In genomic region chr6:94890165-94890564, GRCm38 (mm10) we compare ENCODE assay signal across 29 mouse cellular contexts.
DNase-seq lines count a peak whose midpoint lies in the region; ATAC-seq and TF ChIP-seq lines count a peak whose summit lies in the region.
"Had no signal": no experiment of that assay in that cellular context is flagged by ENCODE, and none has a peak within 500 bp of the region (broad histone marks: within the 10 kb centered on the region; RNA-seq: fewer than 3 reads in every experiment).

No protein-coding gene starts in this region.

- no peaks in the 10 kb centered on the region for H3K27me3 ChIP-seq in hindbrain, embryonic 11.5 days (ENCODE audit: control insufficient read depth, insufficient read depth, low read length)
- H3K27me3 ChIP-seq in hindbrain, embryonic 12.5 days = no peaks in the 10 kb centered on the region
- H3K27me3 ChIP-seq in stomach, embryonic 14.5 days (ENCODE audit: control insufficient read depth, insufficient read depth, low read length) = no peaks in the 10 kb centered on the region
- H3K27me3 ChIP-seq in stomach, postnatal 0 days (ENCODE audit: control insufficient read depth, insufficient read depth, low read length) = no peaks in the 10 kb centered on the region
- H3K27me3 ChIP-seq: embryonic facial prominence, embryonic 15.5 days; forebrain, embryonic 13.5 days; heart, embryonic 15.5 days; kidney, embryonic 15.5 days; liver, embryonic 13.5 days had no signal

- no peak overlapping the region for H3K4me3 ChIP-seq in hindbrain, embryonic 11.5 days (ENCODE audit: low read depth, low read length)
- no peak overlapping the region for H3K4me3 ChIP-seq in hindbrain, embryonic 12.5 days
- no peak overlapping the region for H3K4me3 ChIP-seq in stomach, embryonic 14.5 days (ENCODE audit: low read depth, low read length)
- no peak overlapping the region for H3K4me3 ChIP-seq in stomach, postnatal 0 days (ENCODE audit: low read depth, low read length)
- H3K4me3 ChIP-seq: embryonic facial prominence, embryonic 15.5 days; forebrain, embryonic 13.5 days; heart, adult 2 months; heart, embryonic 15.5 days; kidney, embryonic 15.5 days; liver, embryonic 13.5 days had no signal

- H3K9ac ChIP-seq in hindbrain, embryonic 11.5 days (ENCODE audit: low read depth, low read length) = no peak overlapping the region
- no peak overlapping the region for H3K9ac ChIP-seq in hindbrain, embryonic 12.5 days
- no peak overlapping the region for H3K9ac ChIP-seq in stomach, embryonic 14.5 days (replicated peaks; ENCODE audit: low read depth, low read length)
- no peak overlapping the region for H3K9ac ChIP-seq in stomach, postnatal 0 days (ENCODE audit: low read length)
- H3K9ac ChIP-seq: embryonic facial prominence, embryonic 15.5 days; forebrain, embryonic 13.5 days; heart, embryonic 15.5 days; hindbrain, embryonic 14.5 days; kidney, embryonic 15.5 days; liver, embryonic 13.5 days had no signal

- TF ChIP-seq CTCF in stomach, postnatal 0 days (IDR thresholded peaks at IDR 0.05; ENCODE audit: low read depth) = no peak

- intact Hi-C loops in left cerebral cortex, postnatal 25 days (cut with DNase I) = no loop called here

- no peaks in the 10 kb centered on the region for H3K36me3 ChIP-seq in hindbrain, embryonic 11.5 days (ENCODE audit: control insufficient read depth, insufficient read depth, low read length)
- no peaks in the 10 kb centered on the region for H3K36me3 ChIP-seq in hindbrain, embryonic 12.5 days
- no peaks in the 10 kb centered on the region for H3K36me3 ChIP-seq in stomach, embryonic 14.5 days (ENCODE audit: control insufficient read depth, insufficient read depth, low read length)
- H3K36me3 ChIP-seq in stomach, postnatal 0 days (ENCODE audit: control insufficient read depth, insufficient read depth, low read length) = no peaks in the 10 kb centered on the region
- H3K36me3 ChIP-seq: embryonic facial prominence, embryonic 15.5 days; heart, embryonic 15.5 days; kidney, embryonic 15.5 days; liver, embryonic 13.5 days had no signal

- ATAC-seq in hindbrain, embryonic 11.5 days (ENCODE audit: low FRiP score) = no peak
- ATAC-seq in hindbrain, embryonic 12.5 days (ENCODE audit: low FRiP score) = no peak
- no peak for ATAC-seq in stomach, embryonic 14.5 days (ENCODE audit: insufficient number of reproducible peaks, insufficient read depth, low FRiP score, low read depth)
- ATAC-seq in stomach, postnatal 0 days (ENCODE audit: low FRiP score, low TSS enrichment) = no peak
- ATAC-seq: activated CD4-positive, CD25-positive, alpha-beta regulatory T cell, adult 4 months; forebrain, embryonic 13.5 days; intestine, postnatal 0 days had no signal

- H3K4me1 ChIP-seq in hindbrain, embryonic 11.5 days (replicated peaks; ENCODE audit: control insufficient read depth, insufficient read depth, low read length) = no peaks in the 10 kb centered on the region
- no peaks in the 10 kb centered on the region for H3K4me1 ChIP-seq in hindbrain, embryonic 12.5 days
- no peaks in the 10 kb centered on the region; the same call in 1 of the 2 replicates for H3K4me1 ChIP-seq in stomach, embryonic 14.5 days (ENCODE audit: control insufficient read depth, insufficient read depth, low read length)
- no peaks in the 10 kb centered on the region for H3K4me1 ChIP-seq in stomach, postnatal 0 days (replicated peaks; ENCODE audit: control insufficient read depth, insufficient read depth)
- H3K4me1 ChIP-seq: forebrain, embryonic 13.5 days; kidney, embryonic 15.5 days; liver, embryonic 13.5 days had no signal

- no peaks in the 10 kb centered on the region for H3K9me3 ChIP-seq in hindbrain, embryonic 11.5 days (ENCODE audit: control insufficient read depth, low read length)
- no peaks in the 10 kb centered on the region for H3K9me3 ChIP-seq in hindbrain, embryonic 12.5 days (replicated peaks)
- no peaks in the 10 kb centered on the region for H3K9me3 ChIP-seq in stomach, embryonic 14.5 days (ENCODE audit: control insufficient read depth, low read depth, low read length)
- H3K9me3 ChIP-seq in stomach, postnatal 0 days (ENCODE audit: control insufficient read depth, low read length) = no peaks in the 10 kb centered on the region
- H3K9me3 ChIP-seq: embryonic facial prominence, embryonic 15.5 days; forebrain, embryonic 13.5 days; heart, embryonic 15.5 days; kidney, embryonic 15.5 days; liver, embryonic 13.5 days had no signal

- no peak overlapping the region for H3K27ac ChIP-seq in hindbrain, embryonic 11.5 days (ENCODE audit: low read depth, low read length)
- no peak overlapping the region for H3K27ac ChIP-seq in hindbrain, embryonic 12.5 days
- H3K27ac ChIP-seq in stomach, embryonic 14.5 days (ENCODE audit: low read length) = peak overlapping the region; percentile 23; the same call in 1 of the 2 replicates
- no peak overlapping the region for H3K27ac ChIP-seq in stomach, postnatal 0 days (replicated peaks)
- H3K27ac ChIP-seq: embryonic facial prominence, embryonic 15.5 days; forebrain, embryonic 13.5 days; heart, adult 2 months; heart, embryonic 15.5 days; hindbrain, embryonic 14.5 days; kidney, embryonic 15.5 days; liver, embryonic 13.5 days; macrophage had no signal

- peak; percentile 10 for DNase-seq in hindbrain, embryonic 11.5 days (ENCODE audit: low spot score)
- DNase-seq in stomach, postnatal 0 days (ENCODE audit: low spot score) = no peak
- DNase-seq in embryo, embryonic 9.5 days (ENCODE audit: extremely low spot score) = peak; percentile 19
- peak; percentile 67 for DNase-seq in mesoderm, embryonic 11.5 days (ENCODE audit: low read depth, low spot score)
- no peak for DNase-seq in left cerebral cortex, postnatal 25 days (ENCODE audit: low spot score in 2 of 2)
- no peak for DNase-seq in testis, postnatal 14 days (ENCODE audit: low spot score)
- DNase-seq: adrenal gland, adult 2 months; adrenal gland, postnatal 36 days; B cell, adult 2 months; cerebellum, adult 2 months; cerebellum, postnatal 14 days; gastrocnemius, postnatal 25 days; heart, adult 2 months; heart, postnatal 36 days; kidney, postnatal 25 days; left cerebral cortex, postnatal 4 days; liver, embryonic 13.5 days; midbrain, embryonic 14.5 days; right cerebral cortex, postnatal 25 days had no signal

- TF ChIP-seq EP300 in stomach, postnatal 0 days (optimal IDR thresholded peaks at IDR 0.05) = no peak

- no peak overlapping the region for H3K4me2 ChIP-seq in hindbrain, embryonic 11.5 days (replicated peaks; ENCODE audit: low read depth, low read length)
- H3K4me2 ChIP-seq in hindbrain, embryonic 12.5 days (replicated peaks) = no peak overlapping the region
- no peak overlapping the region for H3K4me2 ChIP-seq in stomach, embryonic 14.5 days (replicated peaks; ENCODE audit: low read depth, low read length)
- H3K4me2 ChIP-seq in stomach, postnatal 0 days (replicated peaks; ENCODE audit: low read depth) = no peak overlapping the region
- H3K4me2 ChIP-seq: embryonic facial prominence, embryonic 15.5 days; forebrain, embryonic 13.5 days; heart, embryonic 15.5 days; hindbrain, embryonic 14.5 days; kidney, embryonic 15.5 days; liver, embryonic 13.5 days had no signal

- WGBS in hindbrain, embryonic 11.5 days = 59% methylated on average over 3 of the region's 3 CpGs
- WGBS in hindbrain, embryonic 12.5 days = 46% methylated on average over 3 of the region's 3 CpGs
- WGBS in stomach, embryonic 14.5 days = 46% methylated on average over 3 of the region's 3 CpGs
- WGBS in stomach, postnatal 0 days = 35% methylated on average over 3 of the region's 3 CpGs

Comparison
In these comparisons a context has a peak if more than half of its experiments do, and no peak if none do; other contexts are left out.
1. DNase-seq: peak in hindbrain, embryonic 11.5 days (single experiment), embryo, embryonic 9.5 days (single experiment) and mesoderm, embryonic 11.5 days (single experiment); none in stomach, postnatal 0 days (single experiment), left cerebral cortex, postnatal 25 days (0 of 2) and testis, postnatal 14 days (single experiment).